Mouse (Mus musculus) left cerebral cortex, adult 9 months (tissue): Measurements from ENCODE around the gene Lefty2.
"Not testable (repeated sequence)": the region's sequence is repeated elsewhere in the genome, so short reads cannot be mapped to it uniquely, and the experiment has no call there.

ENCODE experiments used
- DNase-seq, 2 experiments: peaks; one replicate each; pipeline ENCODE4 v3.0.0; 2022; ENCODE audit warnings: low spot score in 2 of 2

Lefty2 gene

GRCm38 (mm10) chr1:180934467-180935419, 41.8 kb downstream of the Lefty2 start, which contains the start of gene Lefty1:
Gene Lefty1, plus strand, starts transcription at chr1:180935022.
- no peak for DNase-seq

- not testable (repeated sequence) for DNase-seq
Measured at GRCm38 (mm10) chr1:180936610-180937398, 43.9 kb downstream of the Lefty2 start.

GRCm38 (mm10) chr1:180937631-180938030, 44.7 kb downstream of the Lefty2 start:
- DNase-seq: not testable (repeated sequence)

GRCm38 (mm10) chr1:180938781-180939180, 45.9 kb downstream of the Lefty2 start:
- not testable (repeated sequence) for DNase-seq

- no peak for DNase-seq
Measured at GRCm38 (mm10) chr1:180940776-180941460, 48.0 kb downstream of the Lefty2 start.

- no peak for DNase-seq
Measured at GRCm38 (mm10) chr1:180941726-180942125, 48.8 kb downstream of the Lefty2 start.

DNA sequence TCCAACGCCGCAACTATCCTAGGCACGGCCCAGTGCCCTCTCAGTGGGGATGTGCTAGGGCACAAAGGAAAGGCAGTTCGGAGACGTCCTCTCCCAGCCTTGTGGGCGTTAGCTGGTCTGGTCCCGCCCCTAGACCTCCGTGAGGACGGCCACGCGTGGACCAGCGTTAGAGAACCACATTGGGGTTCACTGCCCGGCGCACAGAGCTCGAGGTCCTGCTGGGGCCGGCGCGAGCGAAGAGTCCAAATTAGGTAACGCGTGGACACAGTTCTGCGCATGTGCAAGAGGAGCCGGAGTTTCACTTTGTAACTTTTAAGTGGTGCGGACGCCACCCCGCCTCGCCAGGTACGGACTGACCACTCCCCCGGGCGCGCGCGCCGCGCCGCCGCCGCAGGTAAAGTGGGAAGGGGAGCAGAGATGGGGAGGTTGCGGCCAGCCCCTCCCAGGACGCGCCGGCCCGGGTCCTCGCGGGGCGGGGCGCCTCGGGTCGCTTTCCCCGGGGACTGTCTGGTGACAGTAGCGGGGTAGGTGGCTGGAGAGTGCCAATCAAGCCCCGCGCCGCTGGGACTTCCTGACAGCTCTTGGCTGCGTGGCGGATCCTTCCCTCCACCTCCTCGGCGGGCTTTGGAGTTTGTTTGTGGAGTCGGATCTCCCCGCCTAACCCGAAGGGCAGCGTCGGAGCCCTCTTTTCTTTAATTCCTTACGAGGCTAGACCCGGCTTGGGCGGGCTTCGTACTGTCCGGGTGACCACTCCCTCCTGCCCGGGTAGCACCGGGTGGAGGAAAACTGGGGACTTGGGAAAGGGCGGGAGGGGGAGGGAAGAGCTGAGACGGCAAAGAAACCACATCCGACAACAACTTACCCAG, 49.5 kb downstream of the Lefty2 start, which contains the start of gene Tmem63a:
TSS of gene Tmem63a (plus strand) at position 179 of the 866 bp plus-strand sequence.
- peak in 1 of 2 experiments; percentile 31 for DNase-seq

- no peak for DNase-seq
Measured at GRCm38 (mm10) chr1:180943032-180943644, 50.2 kb downstream of the Lefty2 start.

- no peak for DNase-seq
Measured at GRCm38 (mm10) chr1:180943896-180944295, 51.0 kb downstream of the Lefty2 start.

DNA sequence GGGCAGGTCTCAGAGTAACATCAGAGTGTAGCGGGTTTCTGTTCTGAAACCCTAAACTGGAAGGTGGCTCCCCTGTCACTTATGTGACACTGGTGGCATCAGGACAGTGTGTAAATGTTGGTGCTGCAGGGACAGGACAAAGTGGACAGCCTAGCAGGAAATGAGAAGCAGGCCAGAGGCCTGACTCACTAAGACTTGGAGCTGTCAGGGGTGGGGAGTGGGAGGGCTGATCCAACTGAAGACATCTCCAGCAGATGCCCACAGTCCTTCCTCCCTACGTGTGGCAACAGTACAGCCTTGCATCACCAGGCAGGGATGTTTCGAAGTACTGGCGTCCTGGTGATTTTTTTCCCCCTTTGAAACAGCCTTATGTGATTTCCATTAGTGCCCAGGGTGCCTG, 51.6 kb downstream of the Lefty2 start:
- no peak for DNase-seq

DNA sequence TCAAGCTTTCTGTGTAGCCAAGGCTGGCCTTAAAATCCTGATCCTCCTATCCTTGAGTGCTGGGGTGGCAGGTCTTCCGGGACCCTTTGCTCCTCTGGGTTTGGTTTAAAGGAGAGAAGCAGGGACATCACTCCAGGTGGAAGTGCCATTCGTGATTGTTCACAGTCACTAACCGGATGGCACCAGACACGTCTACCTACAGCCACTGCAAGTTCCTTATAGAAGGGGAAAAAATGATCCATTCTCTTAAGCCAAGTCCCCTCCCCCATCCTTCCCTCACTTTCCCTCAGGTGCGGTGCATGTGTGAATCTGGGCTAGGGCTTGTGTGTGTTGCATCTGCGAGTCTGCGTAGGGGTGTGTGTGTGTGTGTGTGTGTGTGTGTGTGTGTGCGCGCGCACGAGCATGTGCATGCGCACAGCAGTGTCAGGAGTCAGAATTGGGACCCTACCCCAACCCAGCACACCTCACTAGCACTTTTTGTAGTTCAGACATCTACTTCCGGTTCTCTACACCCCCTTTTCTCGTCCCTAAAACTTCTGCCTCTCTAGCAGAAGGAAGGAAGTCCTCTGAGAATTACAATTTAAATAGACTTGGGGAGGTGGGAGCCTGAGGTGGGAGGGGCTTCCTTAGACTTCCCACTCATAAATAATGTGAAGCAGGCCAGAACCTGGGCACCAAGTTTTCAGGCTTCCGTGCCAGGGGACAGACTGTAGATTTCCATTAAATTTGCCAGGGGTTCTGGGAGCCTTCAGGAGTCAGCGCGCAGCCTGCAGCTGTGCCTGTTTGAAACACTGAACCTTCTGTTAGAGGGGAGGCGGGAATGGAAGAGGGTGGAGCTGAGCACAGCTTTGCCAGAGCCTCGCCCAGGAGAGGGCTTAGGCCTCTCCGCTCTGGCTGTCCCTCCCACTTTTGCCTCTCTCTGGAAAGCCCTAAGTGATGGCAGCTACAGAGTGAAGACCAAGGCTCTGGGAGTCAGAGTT, 52.4 kb downstream of the Lefty2 start:
- peak in 1 of 2 experiments; percentile 48 for DNase-seq

- DNase-seq: no peak
Measured at GRCm38 (mm10) chr1:180946448-180946847, 53.5 kb downstream of the Lefty2 start.
